Mouse (Mus musculus): ENCODE measurements around the gene Tbk1.

The Tbk1 gene

GRCm38 (mm10) chr10:121587371-121587840 is 819 bp upstream of the Tbk1 start:
- peak; percentile 53 for DNase-seq (ENCODE audit: low read depth, low spot score)

GRCm38 (mm10) chr10:121585791-121586642 is 570 bp downstream of the Tbk1 start:
- DNase-seq (ENCODE audit: low read depth, low spot score): peak; percentile 55

- no peak for DNase-seq (ENCODE audit: low read depth, low spot score)
Measured at GRCm38 (mm10) chr10:121585056-121585790, 1.4 kb downstream of the Tbk1 start.

- DNase-seq (ENCODE audit: low read depth, low spot score): no peak
Measured at GRCm38 (mm10) chr10:121584033-121584432, 2.6 kb downstream of the Tbk1 start.

- DNase-seq (ENCODE audit: low read depth, low spot score): no peak
Measured at GRCm38 (mm10) chr10:121583016-121583415, 3.6 kb downstream of the Tbk1 start.

DNA sequence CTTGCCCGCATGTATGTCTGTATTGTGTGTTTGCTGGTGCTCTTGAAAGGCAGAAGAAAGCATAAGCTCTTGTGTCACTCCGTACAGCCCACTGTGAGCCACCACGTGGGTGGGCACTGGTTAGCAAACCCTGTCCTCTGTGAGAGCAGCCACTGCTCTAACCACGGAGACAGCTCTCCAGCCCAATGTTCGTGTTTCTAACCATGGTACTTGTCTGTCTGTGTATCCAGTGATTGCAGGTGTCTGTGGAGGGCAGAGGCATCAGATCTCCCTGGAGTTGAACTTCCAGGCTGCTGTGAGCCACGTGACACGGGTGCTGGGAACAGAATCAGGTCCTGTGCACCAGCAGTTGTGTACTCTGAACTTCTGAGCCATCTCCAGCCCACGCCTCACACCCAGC is 4.3 kb downstream of the Tbk1 start:
- no peak for DNase-seq (ENCODE audit: low read depth, low spot score)

GRCm38 (mm10) chr10:121581405-121581804 is 5.2 kb downstream of the Tbk1 start:
- DNase-seq (ENCODE audit: low read depth, low spot score): no peak

DNA sequence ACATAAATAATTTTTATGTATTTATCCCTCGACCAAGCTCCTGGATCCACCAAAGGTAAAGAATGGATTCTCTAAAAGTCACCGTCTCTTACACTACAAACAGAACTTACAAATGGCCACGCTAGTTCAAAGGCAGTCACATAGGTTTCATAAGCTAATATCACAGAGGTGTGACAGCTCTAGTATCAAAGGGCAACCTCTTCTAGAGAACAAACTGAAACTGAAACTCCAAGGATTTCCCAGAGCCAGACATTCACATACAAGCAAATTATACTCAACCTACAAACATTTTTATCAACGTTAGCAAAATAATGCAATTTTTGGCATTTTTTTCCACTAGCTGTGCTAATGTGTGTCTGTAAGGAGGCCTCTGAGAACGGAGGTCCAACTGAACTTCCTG is 6.2 kb downstream of the Tbk1 start:
- DNase-seq (ENCODE audit: low read depth, low spot score): no peak

- DNase-seq (ENCODE audit: low read depth, low spot score): no peak
Measured at GRCm38 (mm10) chr10:121576372-121576771, 10.2 kb downstream of the Tbk1 start.

GRCm38 (mm10) chr10:121571511-121572147 is 15.0 kb downstream of the Tbk1 start:
- DNase-seq (ENCODE audit: low read depth, low spot score): no peak

- no peak for DNase-seq (ENCODE audit: low read depth, low spot score)
Measured at GRCm38 (mm10) chr10:121571031-121571430, 15.6 kb downstream of the Tbk1 start.

DNA sequence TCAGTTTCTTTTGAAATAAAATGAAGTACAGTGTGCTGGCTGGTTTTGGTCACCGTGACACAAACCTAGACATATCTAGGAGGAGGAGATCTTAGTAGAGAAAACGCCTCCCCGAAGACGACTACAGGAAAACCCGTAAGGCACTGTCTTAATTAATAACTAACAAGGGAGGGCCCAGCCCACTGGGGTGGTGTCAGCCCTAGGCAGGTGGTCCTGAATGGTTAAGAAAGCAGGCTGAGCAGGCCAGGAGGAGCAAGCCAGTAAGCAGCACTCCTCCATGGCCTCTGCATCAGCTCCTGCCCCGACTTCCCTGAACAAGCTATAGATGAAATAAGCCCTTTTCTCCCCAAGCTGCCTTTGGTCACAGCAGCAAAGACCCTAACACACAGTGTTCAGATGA is 16.8 kb downstream of the Tbk1 start:
- no peak for DNase-seq (ENCODE audit: low read depth, low spot score)

GRCm38 (mm10) chr10:121569001-121569589 is 17.5 kb downstream of the Tbk1 start:
- no peak for DNase-seq (ENCODE audit: low read depth, low spot score)

DNA sequence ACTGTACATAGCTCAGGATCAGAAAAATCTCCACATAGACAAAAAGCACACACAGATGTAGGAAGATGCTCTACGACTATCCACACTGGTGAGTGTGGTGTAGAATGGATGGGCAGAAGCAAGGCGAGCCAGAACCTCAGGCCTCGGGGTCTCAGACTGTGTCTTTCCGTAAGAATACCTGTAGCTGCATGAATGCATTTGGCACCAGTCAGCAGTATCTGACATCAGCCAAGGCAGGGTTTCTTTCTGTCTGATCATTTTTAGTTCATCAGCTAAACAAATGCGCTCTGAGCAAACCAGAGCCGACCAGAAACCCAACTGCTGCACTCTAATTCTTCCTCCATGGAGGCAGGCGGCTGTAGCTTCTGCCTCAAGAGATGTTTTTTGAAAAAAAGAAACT is 18.1 kb downstream of the Tbk1 start:
- no peak for DNase-seq (ENCODE audit: low read depth, low spot score)

GRCm38 (mm10) chr10:121568026-121568425 is 18.6 kb downstream of the Tbk1 start:
- DNase-seq (ENCODE audit: low read depth, low spot score): no peak

GRCm38 (mm10) chr10:121564447-121564846 is 22.1 kb downstream of the Tbk1 start:
- DNase-seq (ENCODE audit: low read depth, low spot score): no peak

- no peak for DNase-seq (ENCODE audit: low read depth, low spot score)
Measured at GRCm38 (mm10) chr10:121558231-121558630, 28.4 kb downstream of the Tbk1 start.

DNA sequence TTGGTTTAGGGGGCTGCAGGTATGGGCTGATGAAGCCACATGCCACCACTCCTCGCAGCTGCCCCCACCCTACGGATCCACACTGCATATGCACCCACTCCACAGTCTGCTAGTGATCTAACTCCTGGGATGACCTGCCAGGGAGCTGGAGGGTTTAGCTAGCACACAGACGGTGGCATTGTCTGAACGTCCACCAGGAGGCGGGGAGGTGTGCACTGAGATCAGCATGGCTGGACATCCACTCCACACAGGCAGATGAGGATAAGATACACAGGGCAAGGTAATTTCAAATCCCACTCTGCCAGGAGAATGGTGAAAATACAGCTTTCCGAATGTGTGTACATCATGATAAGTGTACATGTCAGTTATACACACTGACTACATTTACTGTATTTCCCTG is 30.3 kb downstream of the Tbk1 start:
- DNase-seq (ENCODE audit: low read depth, low spot score): no peak

GRCm38 (mm10) chr10:121550334-121550733 is 36.3 kb downstream of the Tbk1 start:
- no peak for DNase-seq (ENCODE audit: low read depth, low spot score)

DNA sequence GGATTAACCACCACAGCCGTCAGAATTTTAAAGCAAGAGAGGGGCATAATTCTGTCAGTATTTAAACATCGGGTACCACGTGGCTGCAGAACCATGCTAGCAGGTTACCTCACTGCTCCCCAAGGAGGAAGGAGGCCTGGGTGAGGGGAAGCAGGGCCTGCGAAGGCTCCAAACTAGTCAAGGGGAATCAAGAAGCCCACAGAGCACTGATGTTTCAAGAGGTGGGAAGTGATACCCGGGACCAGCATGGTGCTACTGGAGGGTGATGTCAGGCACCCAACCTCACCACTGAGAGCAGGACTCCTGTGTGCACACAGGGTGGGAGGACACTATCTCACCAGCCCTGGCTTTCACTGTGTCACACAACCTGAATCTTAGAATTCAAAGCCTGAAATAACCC is 36.9 kb downstream of the Tbk1 start:
- no peak for DNase-seq (ENCODE audit: low read depth, low spot score)

- DNase-seq (ENCODE audit: low read depth, low spot score): no peak
Measured at GRCm38 (mm10) chr10:121547162-121547561, 39.4 kb downstream of the Tbk1 start.

GRCm38 (mm10) chr10:121543577-121543976 is 43.0 kb downstream of the Tbk1 start:
- DNase-seq (ENCODE audit: low read depth, low spot score): no peak
